Mouse (Mus musculus) ES-E14 (cell line): ENCODE measurements around the gene Hsph1.

ENCODE experiments used
- HCFC1 ChIP-seq: IDR thresholded peaks from 2 replicates; pipeline ENCODE4 v1.6.1; 2012; ENCODE audit warnings: low read length, inconsistent platforms, borderline replicate concordance; ENCODE audit not compliant: insufficient read depth
- MAFK ChIP-seq: IDR thresholded peaks from 2 replicates; pipeline ENCODE4 v1.6.1; 2014; ENCODE audit warnings: mild to moderate bottlenecking, low read depth, low read length, inconsistent platforms; ENCODE audit not compliant: insufficient read depth
- ZNF384 ChIP-seq: IDR thresholded peaks from 2 replicates; pipeline ENCODE4 v1.6.1; 2012; ENCODE audit warnings: low read depth, low read length, inconsistent platforms

GRCm38 (mm10) chr5:149658022-149658421, 21.8 kb upstream of the Hsph1 start:
- no peak for TF ChIP-seq ZNF384
- no peak for TF ChIP-seq MAFK
- TF ChIP-seq HCFC1: no peak
